Mouse (Mus musculus) G1E (cell line): Measurements from ENCODE around the gene Usp15.

Source experiments
- CTCF ChIP-seq: IDR thresholded peaks from 2 replicates; pipeline ENCODE4 v1.5.1; 2012; ENCODE audit warnings: low read depth, low read length, inconsistent platforms, mixed read lengths
- GATA1 ChIP-seq: IDR thresholded peaks from 2 replicates; pipeline ENCODE4 v1.6.1; 2012; ENCODE audit warnings: borderline replicate concordance, low read length, inconsistent platforms, mixed read lengths
- GATA2 ChIP-seq: IDR thresholded peaks from 2 replicates; pipeline ENCODE4 v1.6.1; 2012; ENCODE audit warnings: low read depth, low read length, inconsistent platforms, borderline replicate concordance
- POLR2AphosphoS5 ChIP-seq: IDR thresholded peaks from 2 replicates; pipeline ENCODE4 v1.6.1; 2012; ENCODE audit warnings: low read depth, low read length, inconsistent platforms; ENCODE audit not compliant: insufficient replicate concordance
- TAL1 ChIP-seq: conservative IDR thresholded peaks from 2 replicates; pipeline ENCODE4 v1.6.1; 2012; ENCODE audit warnings: low read depth, low read length, inconsistent platforms, mixed read lengths

- TF ChIP-seq CTCF (no peak), POLR2AphosphoS5 (no peak), TAL1 (no peak), GATA1 (no peak), GATA2 (no peak)
Measured at GRCm38 (mm10) chr10:123187337-123187736, 9.5 kb downstream of the Usp15 start.
